19 mouse cellular contexts compared by ENCODE assay signal in the genomic region with DNA sequence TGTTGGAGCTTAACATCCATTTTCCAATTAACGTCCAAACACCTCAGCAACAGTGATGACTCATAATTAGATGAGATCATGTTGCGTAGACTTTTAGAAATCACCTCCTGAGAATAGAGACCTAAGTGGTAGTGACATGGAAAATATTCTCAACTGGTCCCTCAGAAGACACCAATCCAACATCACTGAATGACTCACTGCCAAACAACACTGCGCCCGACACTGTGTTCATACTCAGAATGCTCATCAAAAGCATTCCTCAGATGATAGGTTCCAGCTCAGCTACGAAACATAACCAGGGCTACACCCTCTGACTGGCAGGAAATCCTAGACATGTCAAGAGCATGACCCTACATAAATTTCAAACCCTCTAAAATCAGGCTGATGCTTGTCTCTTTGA.
A peak's percentile ranks its signal among the peaks of the same experiment; 100 is the strongest.
DNase-seq lines count a peak whose midpoint lies in the region.
"Had no signal": no experiment of that assay in that cellular context is flagged by ENCODE, and none has a peak within 500 bp of the region (broad histone marks: within the 10 kb centered on the region; RNA-seq: fewer than 3 reads in every experiment).

No protein-coding gene starts in this region.

- peak; percentile 51 for DNase-seq in 416B (ENCODE audit: low read depth)
- DNase-seq in CD4-positive, CD25-positive, alpha-beta regulatory T cell, adult 2 months (ENCODE audit: low read depth, low spot score), result peak; percentile 66
- peak; percentile 45 for DNase-seq in embryo, embryonic 10.5 days (ENCODE audit: low spot score)
- peak; percentile 2 for DNase-seq in fibroblast of lung, adult 2 months (ENCODE audit: low read depth)
- no peak for DNase-seq in right cerebral cortex, postnatal 14 days
- no peak for DNase-seq in gastrocnemius, postnatal 4 days (ENCODE audit: low spot score in 2 of 2)
- no peak for DNase-seq in adrenal gland, adult 2 months
- no peak for DNase-seq in layer of hippocampus, adult 9-10 months (ENCODE audit: low spot score)
- DNase-seq: adrenal gland, postnatal 10 days; cerebellum, adult 9-10 months; forebrain, postnatal 0 days; kidney, adult 8-10 months; kidney, postnatal 25 days; liver; lung, adult 2 months; lung, postnatal 10 days; spleen, adult 18-20 months; thymus, adult 18-20 months; thymus, postnatal 36 days had no signal

Comparison
In these comparisons a context has a peak if more than half of its experiments do, and no peak if none do; other contexts are left out.
1. DNase-seq: peak in 416B (single experiment), CD4-positive, CD25-positive, alpha-beta regulatory T cell, adult 2 months (single experiment), embryo, embryonic 10.5 days (single experiment) and fibroblast of lung, adult 2 months (single experiment); none in right cerebral cortex, postnatal 14 days (single experiment), gastrocnemius, postnatal 4 days (0 of 2), adrenal gland, adult 2 months (single experiment) and layer of hippocampus, adult 9-10 months (single experiment).